Mouse (Mus musculus) layer of hippocampus, postnatal 10 days (tissue): ENCODE data around the gene Cacng3. TPM values are rescaled to one million over a fixed set of nuclear protein-coding genes. Genes with fewer than 3 reads are reported as not detected.

Experiments
- DNase-seq, 2 experiments: peaks; one replicate each; pipeline ENCODE4 v3.0.0; 2021; ENCODE audit warnings: low spot score in 2 of 2
- total RNA-seq, 2 experiments: library from RNA; stranded (reverse); gene quantifications; 2 replicates each; pipeline ENCODE4 v1.2.3; 2021

Cacng3 gene
- total RNA-seq, 2 experiments from 2014 or later: 36.0 to 40.1 TPM

DNA sequence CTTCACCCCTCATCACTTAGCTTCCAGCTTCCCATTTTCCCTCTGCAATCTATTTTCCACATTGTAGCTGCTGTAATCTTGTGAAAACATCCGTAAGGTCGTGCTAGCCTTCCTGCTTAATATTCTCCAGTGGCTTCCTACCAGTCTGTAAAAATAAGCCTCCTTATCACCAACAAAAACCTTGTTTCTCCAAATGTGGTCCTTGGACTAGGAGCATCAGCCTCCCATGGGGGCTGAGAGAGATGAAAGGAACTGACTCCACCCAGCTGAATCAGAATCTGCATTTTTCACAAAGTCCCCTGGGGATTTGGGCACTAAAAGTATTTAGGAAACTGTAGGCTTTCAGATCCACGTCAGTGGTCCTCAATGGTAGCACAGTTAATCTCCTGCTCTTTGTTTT, 46.0 kb downstream of the Cacng3 start:
- DNase-seq: no peak

DNA sequence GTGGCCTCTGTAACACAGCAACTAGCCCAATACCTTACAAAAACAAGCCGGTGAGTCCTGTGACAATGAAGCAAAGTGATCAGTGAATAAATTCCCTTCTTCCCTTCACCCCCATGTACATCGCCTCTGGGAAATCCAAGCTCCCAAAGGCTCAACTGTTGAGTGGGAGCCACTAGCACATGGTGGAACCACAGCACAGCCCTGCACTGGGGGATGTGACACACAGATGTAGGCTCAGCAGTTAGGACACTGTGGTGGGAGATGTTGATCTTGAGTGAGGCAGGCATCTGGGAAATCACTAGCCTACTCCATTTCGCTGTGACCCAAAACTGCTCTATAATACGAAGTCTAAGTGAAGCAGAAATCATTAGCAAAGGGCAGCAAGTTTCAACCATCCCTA, 48.2 kb downstream of the Cacng3 start:
- DNase-seq: no peak

DNA sequence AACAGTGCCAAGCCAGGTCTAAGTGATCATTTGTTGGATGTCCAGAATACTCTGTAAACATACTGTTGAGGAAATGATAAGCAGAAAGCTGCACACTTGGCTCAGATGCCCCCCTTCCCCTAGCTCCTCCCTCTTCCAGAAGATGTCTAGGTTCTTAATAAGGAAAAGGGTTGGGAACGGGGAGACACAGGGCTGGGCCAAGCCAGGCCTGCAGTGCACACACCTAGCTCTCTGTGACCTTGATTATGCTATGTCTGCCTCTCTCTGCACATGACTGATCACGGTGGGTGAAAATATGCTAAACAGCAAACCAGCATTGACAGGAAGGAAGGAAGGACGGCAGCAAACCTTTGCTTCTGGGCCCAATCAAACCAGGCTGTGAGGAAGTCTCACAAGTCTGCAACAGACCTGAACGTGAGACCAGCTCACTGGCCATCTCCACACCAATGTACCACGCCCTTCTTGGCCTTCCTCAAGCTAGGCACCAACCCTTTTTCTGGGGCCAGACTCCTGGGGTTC, 53.1 kb downstream of the Cacng3 start:
- DNase-seq: no peak

DNA sequence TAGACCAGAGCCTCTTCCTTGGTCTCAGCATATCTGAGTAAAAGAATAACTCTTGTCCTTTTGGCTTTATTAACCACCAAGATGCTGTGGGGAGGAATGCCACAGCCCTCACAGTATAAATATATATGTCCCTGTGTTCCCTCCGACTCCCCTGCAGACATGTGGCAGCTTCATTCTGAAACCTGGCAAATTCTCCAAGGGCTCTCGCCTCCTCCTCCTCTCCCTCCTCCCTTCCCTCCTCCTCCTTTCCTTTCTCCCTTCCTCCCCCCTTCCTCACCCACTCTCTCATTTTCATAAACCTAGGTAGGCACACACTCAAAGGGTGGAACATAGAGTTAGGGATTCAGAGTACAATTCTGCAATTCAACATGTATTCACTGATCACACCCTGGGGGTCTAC, 56.1 kb downstream of the Cacng3 start:
- no peak for DNase-seq

DNA sequence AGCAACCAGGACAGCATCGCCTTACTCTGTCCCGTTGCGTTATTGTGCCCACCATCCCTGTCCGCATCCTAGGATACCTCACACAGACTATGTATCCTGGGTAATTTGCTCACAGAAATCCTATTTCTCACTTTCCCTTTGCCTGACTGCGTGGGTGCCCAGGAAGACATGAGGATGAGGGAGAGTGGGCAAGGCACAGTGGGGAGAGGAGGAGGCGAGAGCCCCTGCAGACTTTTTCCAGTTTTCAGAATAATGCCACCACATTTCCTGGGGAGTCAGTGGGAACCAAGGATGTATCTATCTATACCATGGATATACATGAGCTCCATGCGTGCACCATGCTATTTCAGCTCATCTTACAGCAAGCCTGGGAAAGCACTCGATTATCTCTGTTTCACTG, 57.9 kb downstream of the Cacng3 start:
- DNase-seq: no peak

DNA sequence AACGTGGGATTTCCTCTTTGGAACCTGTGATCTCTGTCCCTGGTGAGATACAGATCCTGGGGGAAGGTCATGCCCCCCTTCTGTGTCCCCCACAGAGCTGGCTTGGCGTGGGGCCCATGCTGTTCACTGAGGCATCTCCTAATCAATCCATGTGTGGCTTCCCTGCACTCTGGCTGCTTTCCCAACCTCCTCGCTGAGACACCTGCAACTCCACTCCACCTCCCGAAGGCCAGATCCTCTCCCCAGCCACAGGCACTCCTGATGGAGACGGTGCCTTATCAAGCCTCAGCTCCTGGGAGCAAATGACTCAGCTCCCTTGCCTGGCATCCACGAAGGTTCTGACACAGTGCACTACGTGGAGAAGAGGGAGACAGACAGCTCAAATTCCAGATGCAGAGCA, 58.6 kb downstream of the Cacng3 start:
- no peak for DNase-seq

DNA sequence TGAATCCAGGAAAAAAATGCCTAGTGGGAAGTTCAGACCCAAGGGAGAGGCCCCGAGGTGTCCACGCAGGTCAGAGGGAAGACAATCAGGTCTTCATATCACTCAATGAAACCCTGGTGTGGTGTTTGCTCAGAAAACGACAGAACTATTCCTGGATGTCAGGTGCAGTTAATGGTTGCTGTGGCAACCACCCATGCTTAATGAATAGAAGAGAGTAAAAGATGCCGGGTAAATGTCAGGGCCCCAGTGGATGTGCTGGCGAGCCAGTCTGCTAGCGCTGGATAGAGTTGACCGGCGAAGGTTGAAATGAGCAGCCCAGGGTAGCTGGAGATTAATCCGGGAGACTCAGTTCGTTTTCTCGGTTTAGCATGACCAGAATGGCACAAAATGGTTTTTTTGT, 65.0 kb downstream of the Cacng3 start:
- DNase-seq: no peak

DNA sequence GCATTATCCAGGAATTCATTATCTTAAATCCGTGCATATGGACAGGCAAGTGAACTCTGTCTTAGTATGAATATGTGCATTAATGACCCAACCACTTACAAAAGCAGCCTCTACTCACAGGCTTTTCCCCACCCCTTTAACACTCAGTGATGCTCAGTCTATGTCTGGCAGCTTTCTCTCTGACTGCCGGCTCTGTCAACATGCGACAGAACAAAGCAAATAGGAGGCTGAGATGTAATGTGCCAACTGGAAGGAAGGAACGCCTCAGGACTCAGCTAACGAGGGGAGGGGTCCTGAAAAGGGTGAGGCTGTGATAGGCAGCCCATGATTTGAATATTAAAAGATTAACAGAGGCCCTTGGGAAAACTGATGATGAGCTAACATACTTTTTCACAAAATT, 68.2 kb downstream of the Cacng3 start:
- DNase-seq: no peak

DNA sequence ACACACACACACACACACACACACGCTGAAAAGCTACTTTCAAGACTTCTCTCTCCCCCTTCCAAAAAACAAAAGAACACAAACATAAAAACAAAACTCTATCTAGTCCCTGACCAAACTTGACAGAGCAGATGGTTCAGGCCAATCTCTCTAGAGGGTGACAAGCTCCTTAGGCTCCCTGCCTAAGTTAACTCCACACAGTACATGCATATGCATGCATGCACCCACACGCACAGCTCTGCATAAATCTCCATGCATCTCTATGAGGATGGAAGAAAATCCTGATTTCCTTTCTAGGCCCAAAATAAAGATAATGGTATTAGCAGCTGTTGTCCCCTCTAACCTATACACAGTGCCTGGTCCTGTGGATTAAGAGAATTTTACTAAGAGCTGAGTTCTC, 70.4 kb downstream of the Cacng3 start:
- no peak for DNase-seq

DNA sequence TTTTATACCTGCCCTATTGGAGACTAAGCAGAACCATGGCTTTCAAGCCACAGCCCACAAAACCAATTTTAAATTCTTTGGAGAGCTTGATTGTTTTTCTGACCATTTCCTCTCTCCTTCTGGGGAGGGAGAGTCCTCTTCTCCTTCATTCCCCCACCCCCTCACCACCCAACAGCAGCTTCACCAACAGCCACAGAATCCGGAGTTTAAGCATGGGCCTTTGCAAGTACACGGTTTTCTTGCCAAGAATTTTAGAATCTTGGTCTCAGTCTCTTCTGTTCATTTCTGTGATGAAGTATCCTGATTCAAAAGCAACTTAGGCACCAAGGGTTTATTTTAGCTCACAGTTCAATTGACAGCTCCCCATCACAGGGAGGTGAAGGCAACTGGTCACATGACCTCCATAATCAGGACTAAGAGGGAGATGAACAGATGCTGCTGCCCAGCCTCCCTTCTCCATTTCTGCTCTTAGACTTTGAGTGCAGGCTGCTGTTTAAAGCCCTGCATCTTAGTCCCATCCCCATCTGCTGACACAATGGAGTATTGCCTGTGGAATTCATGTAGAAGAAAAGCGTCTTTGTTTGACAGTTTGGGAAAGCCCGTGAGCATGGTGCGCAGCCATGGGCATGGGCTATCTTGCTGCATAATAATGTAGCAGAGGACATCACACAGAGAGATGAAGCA, 85.8 kb downstream of the Cacng3 start:
- DNase-seq: no peak

DNA sequence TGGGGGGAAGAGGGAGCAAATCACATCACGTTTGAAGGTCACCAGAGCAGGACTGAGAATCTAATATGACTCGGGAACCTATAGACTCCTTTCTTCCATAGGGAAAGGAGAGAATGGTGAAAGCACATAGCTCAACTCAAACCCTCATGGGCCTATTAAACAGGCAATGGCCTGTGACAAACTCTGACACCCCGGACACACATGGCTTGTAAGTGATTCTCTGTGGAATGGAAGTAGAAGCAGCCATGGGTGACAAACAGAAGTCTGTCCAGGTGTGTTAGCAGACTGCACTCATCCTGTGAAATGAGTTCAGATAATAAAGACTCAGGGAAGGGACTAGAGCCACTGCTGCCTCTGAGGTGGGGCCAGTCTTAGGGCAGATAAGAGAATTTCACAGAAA, 88.4 kb downstream of the Cacng3 start:
- no peak for DNase-seq

DNA sequence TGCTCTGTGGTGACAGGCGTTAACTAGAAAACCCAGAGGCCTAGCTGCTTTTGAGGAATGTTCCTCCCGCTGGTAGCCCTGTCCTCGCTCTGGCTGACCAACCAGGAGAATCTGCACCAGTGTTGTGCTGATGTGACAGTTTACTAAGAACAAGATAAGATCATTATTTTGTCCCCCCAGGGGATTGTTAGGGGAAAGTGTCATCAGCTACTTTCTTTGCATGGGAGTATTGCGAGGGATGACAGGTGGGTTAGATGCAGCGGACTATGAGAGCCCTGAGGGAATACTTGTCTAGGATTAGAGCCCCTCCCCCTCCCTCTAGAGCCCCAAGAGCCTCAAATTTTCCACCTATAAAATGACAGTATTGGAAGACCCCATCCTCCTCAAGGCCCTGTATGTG, 94.2 kb downstream of the Cacng3 start:
- DNase-seq: no peak

DNA sequence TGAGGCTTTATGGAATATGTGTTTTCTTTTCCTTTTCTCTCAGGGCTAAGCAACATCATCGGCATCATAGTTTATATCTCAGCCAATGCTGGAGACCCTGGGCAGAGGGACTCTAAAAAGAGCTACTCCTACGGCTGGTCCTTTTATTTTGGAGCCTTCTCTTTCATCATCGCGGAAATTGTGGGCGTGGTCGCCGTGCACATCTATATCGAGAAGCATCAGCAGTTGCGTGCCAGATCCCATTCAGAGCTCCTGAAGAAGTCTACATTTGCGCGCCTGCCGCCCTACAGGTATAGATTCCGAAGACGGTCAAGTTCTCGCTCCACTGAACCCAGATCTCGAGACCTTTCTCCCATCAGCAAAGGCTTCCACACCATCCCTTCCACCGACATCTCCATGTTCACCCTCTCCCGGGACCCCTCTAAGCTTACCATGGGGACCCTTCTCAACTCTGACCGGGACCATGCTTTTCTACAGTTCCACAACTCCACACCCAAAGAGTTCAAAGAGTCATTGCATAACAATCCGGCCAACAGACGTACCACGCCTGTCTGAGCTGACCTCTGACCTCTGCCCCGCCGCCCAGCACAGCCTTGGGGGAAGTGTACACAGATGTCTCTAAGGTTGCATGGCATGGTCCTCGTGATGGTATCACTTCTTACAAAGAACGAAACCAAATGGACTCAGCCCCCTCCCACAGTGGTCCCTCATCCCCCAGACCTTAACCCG, 98.2 kb downstream of the Cacng3 start:
- no peak for DNase-seq

DNA sequence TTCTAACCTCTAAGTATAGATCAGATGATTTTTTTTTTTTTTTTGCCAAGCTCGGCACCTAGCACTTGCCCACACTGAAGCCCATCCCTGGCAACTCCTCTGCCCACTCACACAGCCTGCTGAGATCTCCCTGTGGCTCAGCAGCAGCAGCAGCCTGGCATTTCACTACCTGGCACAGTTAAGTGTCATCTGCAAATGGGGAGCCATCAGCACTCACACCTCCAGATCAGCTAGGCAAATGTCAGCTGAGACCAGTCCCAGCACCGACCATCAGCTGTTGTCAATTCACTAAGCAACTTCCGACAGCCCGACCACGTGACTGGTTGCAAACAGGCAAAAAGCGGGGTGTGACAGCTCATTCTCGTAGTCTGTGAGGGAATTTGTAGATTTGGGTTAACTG, 109.3 kb downstream of the Cacng3 start:
- peak; percentile 20 to 27 for DNase-seq

DNA sequence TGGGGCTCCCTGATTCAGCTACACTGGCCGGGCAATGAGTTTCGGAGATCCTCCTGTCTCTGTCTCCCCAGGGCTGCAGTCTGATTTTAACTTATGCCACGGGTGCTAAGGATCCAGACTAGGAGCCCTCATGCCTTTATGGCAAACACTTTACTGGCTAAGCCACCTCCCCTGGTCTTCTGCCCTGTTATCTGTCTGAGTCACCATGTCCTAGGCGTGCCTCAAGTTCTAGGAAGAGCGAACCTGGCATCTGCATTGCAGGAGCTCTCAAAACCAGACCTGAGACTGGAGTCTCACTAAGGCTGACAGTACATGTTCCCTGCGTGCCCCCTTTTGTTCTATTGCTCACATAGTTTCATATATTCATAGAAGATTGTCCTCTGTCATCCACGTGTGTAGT, 119.6 kb downstream of the Cacng3 start:
- no peak for DNase-seq

DNA sequence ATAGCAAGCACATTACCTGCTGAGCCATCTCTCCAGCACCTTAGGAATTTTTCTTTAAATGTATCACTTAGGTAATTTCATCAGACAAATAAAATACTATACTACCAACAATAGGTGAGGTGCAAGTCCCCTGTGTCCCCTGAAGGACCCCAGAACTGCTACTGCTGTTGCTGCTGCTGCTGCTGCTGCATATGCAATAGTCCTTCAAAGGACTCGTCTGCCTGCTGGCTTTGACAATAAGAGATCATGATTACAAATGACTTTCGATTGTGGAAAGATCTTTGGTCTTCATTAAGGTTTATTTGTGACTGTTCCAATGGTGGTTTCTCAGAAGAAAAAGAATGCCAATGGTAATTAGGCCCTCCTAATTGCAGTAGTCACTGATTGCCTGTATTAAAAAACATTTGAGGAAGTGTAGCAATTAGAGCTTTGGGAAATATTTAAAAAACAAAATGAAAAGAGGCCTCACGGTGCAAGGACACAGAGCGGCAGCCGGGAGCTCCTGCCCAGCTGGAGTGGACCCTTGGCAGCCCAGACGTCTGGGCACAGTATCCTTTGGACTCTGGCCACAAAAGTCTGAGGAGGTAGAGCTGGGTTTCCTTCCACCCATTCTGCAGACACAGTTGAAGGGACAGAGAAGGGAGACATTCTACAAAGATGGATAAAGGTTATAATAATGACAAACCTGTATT, 123.5 kb downstream of the Cacng3 start:
- peak in 1 of 2 experiments; percentile 30 for DNase-seq

DNA sequence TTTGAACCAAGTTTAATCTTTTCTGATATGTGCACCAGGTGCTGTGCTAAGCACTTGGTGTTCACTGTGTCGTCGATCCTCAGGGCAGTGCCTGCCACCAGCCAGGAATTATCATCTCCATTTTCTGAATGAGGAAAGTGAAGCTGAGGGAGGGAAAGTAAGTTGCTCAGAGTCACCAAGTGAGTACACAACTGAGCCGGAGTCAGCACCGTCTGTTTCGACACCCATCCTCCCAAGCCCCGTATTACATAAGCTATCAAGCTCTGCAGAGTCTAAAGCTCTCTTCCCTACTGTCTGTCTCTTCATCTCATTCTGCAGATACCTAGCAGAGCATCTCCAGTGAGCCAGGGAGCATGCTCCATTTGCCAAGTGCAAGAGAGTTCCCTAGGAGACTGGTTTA, 124.8 kb downstream of the Cacng3 start:
- DNase-seq: no peak

DNA sequence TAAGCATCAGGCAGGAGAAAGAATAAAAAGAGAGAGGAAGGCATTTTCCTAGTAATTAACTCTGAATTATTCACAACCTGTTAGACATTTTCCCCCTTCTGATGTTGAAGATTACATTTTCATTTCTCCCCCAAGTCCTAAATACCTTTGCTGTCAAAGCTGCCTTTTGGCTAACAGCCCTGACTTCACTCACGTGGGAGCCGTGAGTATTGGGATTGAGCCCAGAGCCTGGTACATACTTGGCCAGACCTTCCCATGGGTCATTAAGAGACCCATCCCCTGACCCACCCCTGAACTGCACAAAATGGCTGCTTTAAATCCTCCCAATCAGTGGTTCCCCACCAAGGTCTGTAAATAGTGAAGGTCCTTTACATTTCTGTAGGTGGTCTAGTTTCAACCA, 130.5 kb downstream of the Cacng3 start:
- no peak for DNase-seq

DNA sequence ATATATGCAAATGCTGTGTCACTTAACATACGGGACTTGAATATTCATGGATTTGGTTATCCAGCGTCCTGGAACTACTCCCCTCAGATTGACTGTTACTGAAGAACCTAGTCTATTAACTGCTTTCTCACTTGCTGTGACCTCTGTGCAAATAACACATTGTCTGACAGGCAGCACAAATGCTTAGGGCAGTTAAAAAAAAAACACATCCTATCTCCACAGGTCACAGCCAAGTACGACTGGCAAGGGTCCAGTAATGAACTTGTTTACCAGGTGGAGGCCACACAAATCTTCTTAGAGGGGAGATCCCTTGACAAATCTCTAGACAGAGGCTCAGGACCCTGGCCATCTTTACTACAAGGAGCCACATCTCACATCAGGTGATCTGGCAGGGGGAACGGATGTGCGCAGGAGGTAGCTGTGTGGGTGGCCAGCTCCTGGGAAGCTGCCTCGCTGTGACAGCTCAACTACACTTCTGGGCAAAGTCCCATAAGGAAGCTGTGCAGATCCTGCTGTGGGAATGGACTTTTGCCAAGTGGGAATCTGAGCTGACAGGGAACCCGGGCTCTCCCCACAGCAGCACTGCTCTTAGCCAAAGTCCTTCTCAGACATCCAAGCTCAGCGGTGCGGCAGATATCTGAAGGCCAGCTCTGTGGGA, 133.7 kb downstream of the Cacng3 start:
- DNase-seq: peak; percentile 9 to 23

DNA sequence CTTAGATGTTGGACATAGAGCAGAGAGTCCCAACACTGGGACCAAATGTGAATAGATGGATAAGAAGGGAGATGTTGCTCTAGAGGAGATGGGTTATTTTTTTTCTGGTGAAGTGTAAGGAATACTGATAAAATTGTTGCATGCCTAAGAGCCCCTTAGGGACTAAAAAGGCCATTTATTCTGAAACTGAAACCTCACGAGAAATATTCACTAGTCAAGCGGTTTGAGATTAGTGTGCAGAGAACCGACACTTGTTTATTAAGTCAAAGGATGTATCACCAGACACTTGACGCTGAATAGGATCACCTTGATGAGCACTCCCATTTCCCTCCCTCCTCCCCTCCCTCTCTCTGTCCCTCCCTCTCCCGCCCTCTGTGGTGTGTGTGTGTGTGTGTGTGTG, 136.2 kb downstream of the Cacng3 start:
- DNase-seq: no peak

DNA sequence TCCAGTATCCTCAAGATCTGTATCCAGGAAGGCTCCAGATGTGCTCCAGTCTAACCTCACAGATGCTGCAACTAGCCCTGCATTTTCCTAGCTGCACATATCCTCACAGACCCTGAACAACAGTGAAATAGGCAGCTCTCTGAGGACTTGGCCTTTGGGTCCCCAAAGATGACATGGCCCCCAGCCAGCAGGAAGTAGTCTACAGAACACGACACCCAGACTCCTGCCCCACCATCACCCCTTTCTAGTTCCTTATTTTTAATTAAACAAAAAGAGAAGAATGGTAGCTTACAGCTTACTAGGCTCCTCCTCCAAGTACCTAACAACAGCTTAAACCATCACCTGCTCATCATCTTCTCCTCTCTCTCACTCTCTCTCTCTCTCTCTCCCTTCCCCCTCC, 143.4 kb downstream of the Cacng3 start:
- DNase-seq: no peak

DNA sequence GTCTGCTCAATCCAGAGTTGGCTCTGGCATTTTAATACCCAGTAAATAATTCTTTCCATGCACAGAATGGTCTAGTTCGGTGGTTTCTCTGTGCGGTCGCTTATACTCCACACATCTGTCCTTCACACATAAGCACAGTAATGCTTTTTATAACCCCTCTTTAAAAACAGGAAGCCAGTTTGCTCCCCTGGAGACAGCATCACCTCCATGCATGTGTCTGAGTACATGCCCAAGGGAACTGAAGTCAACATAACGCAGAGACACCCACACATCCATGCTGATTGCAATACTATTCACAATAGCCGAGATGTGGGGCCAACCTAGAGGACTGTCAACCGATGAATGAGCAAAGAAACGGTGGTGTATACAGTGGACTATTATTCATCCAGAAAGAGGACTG, 147.3 kb downstream of the Cacng3 start:
- DNase-seq: no peak
